Mouse (Mus musculus): ENCODE data around the gene Hoxc5. TPM values are rescaled to one million over a fixed set of nuclear protein-coding genes. Genes with fewer than 3 reads are reported as not detected.

Gene Hoxc5
- total RNA-seq (2022), result 1 to 10 TPM; 1.6 to 3.4 (median 2.4) TPM

- no peak for DNase-seq (ENCODE audit: low spot score in 2 of 2)
Observed at GRCm38 (mm10) chr15:102967312-102967510, at the start of gene Hoxc5. Gene Hoxc5, plus strand, starts transcription at chr15:102967443.

- DNase-seq (ENCODE audit: low spot score in 2 of 2), result no peak
Observed at GRCm38 (mm10) chr15:102917972-102918572, 49.2 kb upstream of the Hoxc5 start.

GRCm38 (mm10) chr15:102918611-102919265, 48.5 kb upstream of the Hoxc5 start:
- DNase-seq (ENCODE audit: low spot score in 2 of 2), result no peak

GRCm38 (mm10) chr15:102919336-102920180, 47.7 kb upstream of the Hoxc5 start:
- no peak for DNase-seq (ENCODE audit: low spot score in 2 of 2)

- DNase-seq (ENCODE audit: low spot score in 2 of 2), result peak; percentile 49 to 63
Observed at GRCm38 (mm10) chr15:102920619-102921018, 46.6 kb upstream of the Hoxc5 start.

- DNase-seq (ENCODE audit: low spot score in 2 of 2), result no peak
Observed at GRCm38 (mm10) chr15:102921053-102922011, 45.9 kb upstream of the Hoxc5 start, which contains the start of gene Hoxc13. Gene Hoxc13, plus strand, starts transcription at chr15:102921103.

GRCm38 (mm10) chr15:102922012-102922362, 45.3 kb upstream of the Hoxc5 start:
- DNase-seq (ENCODE audit: low spot score in 2 of 2), result no peak

- no peak for DNase-seq (ENCODE audit: low spot score in 2 of 2)
Observed at GRCm38 (mm10) chr15:102922636-102923500, 44.4 kb upstream of the Hoxc5 start.

GRCm38 (mm10) chr15:102927032-102927645, 40.1 kb upstream of the Hoxc5 start:
- no peak for DNase-seq (ENCODE audit: low spot score in 2 of 2)

GRCm38 (mm10) chr15:102931706-102932358, 35.4 kb upstream of the Hoxc5 start:
- DNase-seq (ENCODE audit: low spot score in 2 of 2), result no peak

GRCm38 (mm10) chr15:102934438-102934837, 32.8 kb upstream of the Hoxc5 start:
- no peak for DNase-seq (ENCODE audit: low spot score in 2 of 2)

- no peak for DNase-seq (ENCODE audit: low spot score in 2 of 2)
Observed at GRCm38 (mm10) chr15:102934897-102935296, 32.3 kb upstream of the Hoxc5 start.

- DNase-seq (ENCODE audit: low spot score in 2 of 2), result no peak
Observed at GRCm38 (mm10) chr15:102936279-102936972, 30.8 kb upstream of the Hoxc5 start, which contains the start of gene Hoxc12. Gene Hoxc12, plus strand, starts transcription at chr15:102936757.

- DNase-seq (ENCODE audit: low spot score in 2 of 2), result no peak
Observed at GRCm38 (mm10) chr15:102937036-102937666, 30.1 kb upstream of the Hoxc5 start.

GRCm38 (mm10) chr15:102939256-102940155, 27.7 kb upstream of the Hoxc5 start:
- DNase-seq (ENCODE audit: low spot score in 2 of 2), result no peak

- peak in 1 of 2 experiments; percentile 44 for DNase-seq (ENCODE audit: low spot score in 2 of 2)
Observed at GRCm38 (mm10) chr15:102942739-102943467, 24.3 kb upstream of the Hoxc5 start.

- no peak for DNase-seq (ENCODE audit: low spot score in 2 of 2)
Observed at GRCm38 (mm10) chr15:102943468-102943813, 23.8 kb upstream of the Hoxc5 start.

All from gastrocnemius, adult 8-10 months (tissue).